Mouse (Mus musculus): ENCODE data around the gene Abcb6. TPM values are rescaled to one million over a fixed set of nuclear protein-coding genes. Genes with fewer than 3 reads are reported as not detected.

The Abcb6 gene
- polyA plus RNA-seq, 1 experiment from 2014 or later, result 18.8 TPM

DNA sequence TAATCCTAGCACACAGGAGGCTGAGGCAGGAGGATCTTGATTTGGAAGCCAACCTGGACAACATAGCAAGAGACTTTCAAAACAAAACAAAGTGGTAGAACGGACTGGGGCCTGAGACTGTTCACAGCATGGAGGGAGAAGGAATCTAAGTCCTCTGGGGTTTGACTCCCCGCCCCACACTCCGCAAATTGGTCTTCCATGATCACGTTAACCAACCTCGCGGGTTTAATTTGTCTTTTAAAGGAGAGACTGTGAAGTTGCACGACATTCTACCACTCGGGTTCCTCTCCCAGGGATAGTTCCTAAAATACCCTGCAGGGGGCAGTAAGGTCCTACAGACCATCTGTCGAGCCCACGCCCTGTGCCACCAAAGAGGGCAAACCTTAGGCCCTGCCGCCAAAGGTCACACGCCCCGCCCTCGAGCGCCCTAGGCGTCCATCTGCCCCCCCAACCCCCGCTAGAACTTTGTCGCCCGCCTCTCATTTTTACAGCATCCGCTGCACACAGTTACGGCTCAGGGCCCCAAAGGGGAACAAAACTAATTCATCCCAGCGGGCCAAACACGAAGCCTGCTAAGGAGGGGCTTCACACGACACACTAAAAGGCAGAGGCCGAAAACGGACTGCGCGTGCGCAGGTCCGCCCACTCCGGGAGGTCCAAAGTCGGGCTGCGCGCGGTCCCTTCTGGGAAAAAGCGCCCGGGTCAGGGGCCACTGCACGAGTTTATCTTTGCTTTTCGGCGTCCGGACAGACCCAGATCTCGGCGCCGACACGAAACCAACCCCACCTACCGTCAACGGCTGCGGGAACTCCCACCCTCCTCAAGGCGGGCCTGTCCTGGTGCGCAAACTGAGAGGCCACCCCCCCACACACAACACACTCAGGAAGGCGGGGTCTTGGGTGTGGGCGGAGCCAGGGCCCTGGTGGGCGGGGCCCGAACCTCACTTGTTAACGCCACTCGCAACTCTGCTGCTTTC is 55.6 kb downstream of the Abcb6 start, which contains the start of gene Nhej1:
TSS of gene Nhej1 (minus strand) at position 855 of the 976 bp plus-strand sequence.
- no peaks in the 10 kb centered on the region for H3K27me3 ChIP-seq (ENCODE audit: control insufficient read depth, insufficient read depth, low read depth, low read length)
- ATAC-seq (ENCODE audit: low read depth), result peak; percentile 98
- peaks cover 5% of the 10 kb centered on the region for H3K4me1 ChIP-seq (replicated peaks; ENCODE audit: control insufficient read depth, insufficient read depth, low read length)
- peak within 1 kb of the TSS; percentile 82 for H3K9ac ChIP-seq (ENCODE audit: low read length)
- H3K4me2 ChIP-seq (ENCODE audit: low read depth, low read length), result peak within 1 kb of the TSS; percentile 60
- H3K36me3 ChIP-seq (ENCODE audit: control insufficient read depth, insufficient read depth, low read length), result no peaks in the 10 kb centered on the region
- WGBS, result under 1% methylated on average over 56 of the region's 56 CpGs
- H3K9me3 ChIP-seq (ENCODE audit: control insufficient read depth, low read length), result no peaks in the 10 kb centered on the region
- peak within 1 kb of the TSS; percentile 99 for H3K27ac ChIP-seq (ENCODE audit: low read length)
- peak within 1 kb of the TSS; percentile 66 for H3K4me3 ChIP-seq (ENCODE audit: low read length)

DNA sequence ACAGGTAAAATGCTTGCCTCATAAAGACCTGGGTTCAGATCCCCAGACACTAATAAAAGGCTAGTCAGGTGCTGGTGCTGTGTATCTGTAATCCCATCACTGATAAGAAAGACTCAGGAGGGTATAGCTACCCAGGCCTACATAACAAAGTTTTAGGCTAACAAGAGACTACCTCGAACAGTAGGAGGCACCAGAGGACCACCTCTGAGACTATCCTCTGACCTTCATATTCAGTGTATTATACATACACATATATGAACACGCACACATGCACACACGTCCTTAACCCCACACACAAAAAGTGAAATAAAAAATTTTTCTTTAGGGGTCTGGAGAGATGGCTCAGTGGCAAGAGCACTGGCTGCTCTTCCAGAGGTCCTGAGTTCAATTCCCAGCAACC is 58.0 kb downstream of the Abcb6 start:
- Histone ChIP-seq H3K9ac (ENCODE audit: low read length) (no peak overlapping the region), H3K27me3 (ENCODE audit: control insufficient read depth, insufficient read depth, low read depth, low read length) (no peaks in the 10 kb centered on the region), H3K4me2 (ENCODE audit: low read depth, low read length) (no peak overlapping the region), H3K4me1 (replicated peaks; ENCODE audit: control insufficient read depth, insufficient read depth, low read length) (peaks cover 5% of the 10 kb centered on the region), H3K9me3 (ENCODE audit: control insufficient read depth, low read length) (no peaks in the 10 kb centered on the region), H3K36me3 (ENCODE audit: control insufficient read depth, insufficient read depth, low read length) (no peaks in the 10 kb centered on the region), H3K27ac (ENCODE audit: low read length) (no peak overlapping the region), H3K4me3 (ENCODE audit: low read length) (no peak overlapping the region)
- no peak for ATAC-seq (ENCODE audit: low read depth)
- WGBS, result 68% methylated on average over 3 of the region's 3 CpGs

Small RNA genes within 50 kb of the gene (microRNA-seq; reads per million reads assigned to microRNA genes)
- not detected for gene Gm27943

Other genes with a start within 250 kb of the Abcb6 start
- gene Cfap65, start 244.8 kb downstream of the Abcb6 start, polyA plus RNA-seq (2015; fragmentation: Nextera tagmentation; extraction: Ambion mirVana), result 2.7 and 2.9 TPM in 2 replicates
- gene Ihh, start 228.7 kb downstream of the Abcb6 start, polyA plus RNA-seq (2015; fragmentation: Nextera tagmentation; extraction: Ambion mirVana), result 0.18 and 0.21 TPM in 2 replicates
- 10.4 and 10.5 TPM in 2 replicates for gene Nhej1, start 55.2 kb downstream of the Abcb6 start, polyA plus RNA-seq (2015; fragmentation: Nextera tagmentation; extraction: Ambion mirVana)
- 0.33 and 0.36 TPM in 2 replicates for gene Slc23a3, start 46.5 kb downstream of the Abcb6 start, polyA plus RNA-seq (2015; fragmentation: Nextera tagmentation; extraction: Ambion mirVana)
- gene Cnppd1, start 37.7 kb downstream of the Abcb6 start, polyA plus RNA-seq (2015; fragmentation: Nextera tagmentation; extraction: Ambion mirVana), result 44.8 and 50.1 TPM in 2 replicates
- gene Retreg2, start 37.6 kb downstream of the Abcb6 start, polyA plus RNA-seq (2015; fragmentation: Nextera tagmentation; extraction: Ambion mirVana), result 44.5 and 46.9 TPM in 2 replicates
- 42.9 and 46.1 TPM in 2 replicates for gene Zfand2b, start 11.7 kb downstream of the Abcb6 start, polyA plus RNA-seq (2015; fragmentation: Nextera tagmentation; extraction: Ambion mirVana)
- 23.4 and 24.6 TPM in 2 replicates for gene Ankzf1, start 11.8 kb upstream of the Abcb6 start, polyA plus RNA-seq (2015; fragmentation: Nextera tagmentation; extraction: Ambion mirVana)
- 26.4 and 29.1 TPM in 2 replicates for gene Atg9a, start 11.8 kb upstream of the Abcb6 start, polyA plus RNA-seq (2015; fragmentation: Nextera tagmentation; extraction: Ambion mirVana)
- 19.6 and 21.6 TPM in 2 replicates for gene Glb1l, start 30.4 kb upstream of the Abcb6 start, polyA plus RNA-seq (2015; fragmentation: Nextera tagmentation; extraction: Ambion mirVana)
- 122 and 127 TPM in 2 replicates for gene Stk16, start 30.4 kb upstream of the Abcb6 start, polyA plus RNA-seq (2015; fragmentation: Nextera tagmentation; extraction: Ambion mirVana)
- 51.5 and 58.8 TPM in 2 replicates for gene Tuba4a, start 39.5 kb upstream of the Abcb6 start, polyA plus RNA-seq (2015; fragmentation: Nextera tagmentation; extraction: Ambion mirVana)
- not detected in 2 replicates for gene A630095N17Rik, start 51.7 kb upstream of the Abcb6 start, polyA plus RNA-seq (2015; fragmentation: Nextera tagmentation; extraction: Ambion mirVana)
- gene Dnajb2, start 56.0 kb upstream of the Abcb6 start, polyA plus RNA-seq (2015; fragmentation: Nextera tagmentation; extraction: Ambion mirVana), result 27.6 and 32.7 TPM in 2 replicates
- gene Ptprn, start 84.1 kb upstream of the Abcb6 start, polyA plus RNA-seq (2015; fragmentation: Nextera tagmentation; extraction: Ambion mirVana), result 0.63 and 0.78 TPM in 2 replicates
- 1.6 and 2.1 TPM in 2 replicates for gene Resp18, start 98.0 kb upstream of the Abcb6 start, polyA plus RNA-seq (2015; fragmentation: Nextera tagmentation; extraction: Ambion mirVana)
- 118 and 122 TPM in 2 replicates for gene Dnpep, start 137.6 kb upstream of the Abcb6 start, polyA plus RNA-seq (2015; fragmentation: Nextera tagmentation; extraction: Ambion mirVana)
- gene Des, start 179.9 kb upstream of the Abcb6 start, polyA plus RNA-seq (2015; fragmentation: Nextera tagmentation; extraction: Ambion mirVana), result 57.1 and 64.0 TPM in 2 replicates
- gene Speg, start 194.9 kb upstream of the Abcb6 start, polyA plus RNA-seq (2015; fragmentation: Nextera tagmentation; extraction: Ambion mirVana), result 38.5 and 38.9 TPM in 2 replicates